Mouse (Mus musculus) MEL (cell line): ENCODE measurements around the gene Gm4131. TPM values are rescaled to one million over a fixed set of nuclear protein-coding genes. Genes with fewer than 3 reads are reported as not detected.

Source experiments
- DNase-seq: peaks from one replicate; pipeline ENCODE4 v3.0.0; 2011; ENCODE audit warnings: low read depth, low spot score
- H3K27ac ChIP-seq: 2 replicates; pipeline ENCODE4 v1.5.1; 2012; ENCODE audit warnings: low read depth, mild to moderate bottlenecking, control low read depth, low read length, moderate library complexity; ENCODE audit not compliant: control insufficient read depth
- H3K27me3 ChIP-seq, 2 experiments: fragments of 150-350 bp in 1 of 2; sonication (generic) in 1 of 2; 2 replicates each; pipeline ENCODE4 v1.6.1; 2012; ENCODE audit warnings: low read length in 2 of 2, mild to moderate bottlenecking in 2 of 2, improper control_type of control experiment in 1 of 2, moderate library complexity in 1 of 2; ENCODE audit not compliant: insufficient read depth in 2 of 2, control insufficient read depth in 1 of 2
- H3K36me3 ChIP-seq, 2 experiments: 2 replicates each; pipeline ENCODE4 v1.6.1; 2012 to 2014; ENCODE audit warnings: low read length in 2 of 2, improper control_type of control experiment in 1 of 2, inconsistent platforms in 1 of 2, mild to moderate bottlenecking in 1 of 2; ENCODE audit not compliant: insufficient read depth in 2 of 2, control insufficient read depth in 1 of 2
- H3K4me1 ChIP-seq, 2 experiments: fragments of 150-350 bp in 1 of 2; sonication (generic) in 1 of 2; 2 replicates each; pipeline ENCODE4 v1.6.1; 2012; ENCODE audit warnings: low read length in 2 of 2, improper control_type of control experiment in 1 of 2, mild to moderate bottlenecking in 1 of 2; ENCODE audit not compliant: insufficient read depth in 2 of 2, control insufficient read depth in 1 of 2
- H3K4me3 ChIP-seq, 2 experiments: fragments of 150-350 bp in 1 of 2; sonication (generic) in 1 of 2; 2 replicates each; pipeline ENCODE4 v1.5.1; 2012; ENCODE audit warnings: low read depth in 2 of 2, low read length in 2 of 2, mild to moderate bottlenecking in 2 of 2, moderate library complexity in 2 of 2, control low read depth in 1 of 2, improper control_type of control experiment in 1 of 2; ENCODE audit not compliant: control insufficient read depth in 1 of 2, insufficient read depth in 1 of 2
- H3K79me2 ChIP-seq: 2 replicates; pipeline ENCODE4 v1.6.1; 2012; ENCODE audit warnings: mild to moderate bottlenecking, low read length, moderate library complexity; ENCODE audit not compliant: control insufficient read depth, poor library complexity, insufficient read depth
- H3K9ac ChIP-seq: 2 replicates; pipeline ENCODE4 v1.6.1; 2012; ENCODE audit warnings: low read depth, mild to moderate bottlenecking, control low read depth, low read length, moderate library complexity; ENCODE audit not compliant: control insufficient read depth, poor library complexity, severe bottlenecking
- H3K9me3 ChIP-seq: fragments of 150-350 bp; sonication (generic); replicated peaks from 2 replicates; pipeline ENCODE4 v1.6.1; 2012; ENCODE audit warnings: mild to moderate bottlenecking, low read length, improper control_type of control experiment, moderate library complexity; ENCODE audit not compliant: insufficient read depth
- CHD1 ChIP-seq: IDR thresholded peaks from 2 replicates; pipeline ENCODE4 v1.6.1; 2012; ENCODE audit warnings: low read depth, mild to moderate bottlenecking, inconsistent platforms, low read length, improper control_type of control experiment
- CHD2 ChIP-seq: IDR thresholded peaks from 2 replicates; pipeline ENCODE4 v1.6.1; 2011; ENCODE audit warnings: low read length, improper control_type of control experiment
- CTCF ChIP-seq, 3 experiments: IDR thresholded peaks in 2 of 3; conservative IDR thresholded peaks in 1 of 3; 2 replicates each; pipeline ENCODE4 v1.5.1; 2011 to 2012; ENCODE audit warnings: low read length in 3 of 3, low read depth in 2 of 3, mild to moderate bottlenecking in 2 of 3, improper control_type of control experiment in 1 of 3, inconsistent platforms in 1 of 3, mixed read lengths in 1 of 3, moderate library complexity in 1 of 3; ENCODE audit not compliant: control insufficient read depth in 1 of 3, insufficient read depth in 1 of 3, poor library complexity in 1 of 3, severe bottlenecking in 1 of 3
- E2F4 ChIP-seq: IDR thresholded peaks from 2 replicates; pipeline ENCODE4 v1.6.1; 2011; ENCODE audit warnings: low read depth, low read length, improper control_type of control experiment, borderline replicate concordance
- EP300 ChIP-seq, 2 experiments: IDR thresholded peaks; 2 replicates each; pipeline ENCODE4 v1.6.1; 2011; ENCODE audit warnings: improper control_type of control experiment in 2 of 2, low read length in 2 of 2, low read depth in 1 of 2, mild to moderate bottlenecking in 1 of 2
- ETS1 ChIP-seq: IDR thresholded peaks from 2 replicates; pipeline ENCODE4 v1.6.1; 2012; ENCODE audit warnings: low read depth, mild to moderate bottlenecking, inconsistent platforms, low read length, improper control_type of control experiment, moderate library complexity
- GABPA ChIP-seq: IDR thresholded peaks from 2 replicates; pipeline ENCODE4 v1.6.1; 2012; ENCODE audit warnings: low read depth, mild to moderate bottlenecking, inconsistent platforms, low read length, improper control_type of control experiment, moderate library complexity
- KAT2A ChIP-seq: conservative IDR thresholded peaks from 2 replicates; pipeline ENCODE4 v1.6.1; 2012; ENCODE audit warnings: low read depth, low read length, improper control_type of control experiment, inconsistent platforms
- MXI1 ChIP-seq: IDR thresholded peaks from 2 replicates; pipeline ENCODE4 v1.6.1; 2011; ENCODE audit warnings: mild to moderate bottlenecking, low read depth, low read length, improper control_type of control experiment
- NRF1 ChIP-seq: IDR thresholded peaks from 2 replicates; pipeline ENCODE4 v1.6.1; 2014; ENCODE audit warnings: low read depth, mild to moderate bottlenecking, inconsistent platforms, low read length, improper control_type of control experiment, moderate library complexity; ENCODE audit not compliant: poor library complexity, insufficient read depth, severe bottlenecking
- POLR2A ChIP-seq, 2 experiments: IDR thresholded peaks; 2 replicates each; pipeline ENCODE4 v1.6.1; 2011 to 2012; ENCODE audit warnings: low read length in 2 of 2, mild to moderate bottlenecking in 2 of 2, control low read depth in 1 of 2, improper control_type of control experiment in 1 of 2, low read depth in 1 of 2, moderate library complexity in 1 of 2; ENCODE audit not compliant: control insufficient read depth in 1 of 2, insufficient read depth in 1 of 2, poor library complexity in 1 of 2
- POLR2AphosphoS2 ChIP-seq: IDR thresholded peaks from 2 replicates; pipeline ENCODE4 v1.6.1; 2011; ENCODE audit warnings: low read length, improper control_type of control experiment
- POLR2AphosphoS5 ChIP-seq: IDR thresholded peaks from 2 replicates; pipeline ENCODE4 v1.6.1; 2012; ENCODE audit warnings: low read depth, borderline replicate concordance, mild to moderate bottlenecking, inconsistent platforms, low read length, moderate library complexity, mixed read lengths
- RCOR1 ChIP-seq: IDR thresholded peaks from 2 replicates; pipeline ENCODE4 v1.6.1; 2012; ENCODE audit warnings: low read depth, mild to moderate bottlenecking, inconsistent platforms, low read length, improper control_type of control experiment
- SIN3A ChIP-seq: IDR thresholded peaks from 2 replicates; pipeline ENCODE4 v1.6.1; 2012; ENCODE audit warnings: low read length, improper control_type of control experiment, inconsistent platforms
- SMC3 ChIP-seq: IDR thresholded peaks from 2 replicates; pipeline ENCODE4 v1.6.1; 2011; ENCODE audit warnings: low read depth, low read length, improper control_type of control experiment
- TBP ChIP-seq: IDR thresholded peaks from 2 replicates; pipeline ENCODE4 v1.8.0; 2011; ENCODE audit warnings: low read depth, low read length, improper control_type of control experiment
- TCF12 ChIP-seq: IDR thresholded peaks from 2 replicates; pipeline ENCODE4 v1.6.1; 2014; ENCODE audit warnings: low read depth, mild to moderate bottlenecking, inconsistent platforms, low read length, improper control_type of control experiment, moderate library complexity
- USF1 ChIP-seq: IDR thresholded peaks from 2 replicates; pipeline ENCODE4 v1.6.1; 2014; ENCODE audit warnings: low read depth, mild to moderate bottlenecking, inconsistent platforms, low read length, improper control_type of control experiment, moderate library complexity
- ZC3H11A ChIP-seq: IDR thresholded peaks from 2 replicates; pipeline ENCODE4 v1.6.1; 2012; ENCODE audit warnings: low read depth, mild to moderate bottlenecking, inconsistent platforms, low read length, improper control_type of control experiment
- ZKSCAN1 ChIP-seq: IDR thresholded peaks from 2 replicates; pipeline ENCODE4 v1.6.1; 2012; ENCODE audit warnings: low read depth, mild to moderate bottlenecking, inconsistent platforms, low read length, improper control_type of control experiment, moderate library complexity
- ZMIZ1 ChIP-seq: IDR thresholded peaks from 2 replicates; pipeline ENCODE4 v1.6.1; 2012; ENCODE audit warnings: low read depth, mild to moderate bottlenecking, inconsistent platforms, low read length, improper control_type of control experiment, moderate library complexity
- polyA plus RNA-seq, 2 experiments: library from polyadenylated mRNA; stranded (reverse) in 1 of 2; unstranded in 1 of 2; fragments of >175 nt in 1 of 2; fragments of >200 nt in 1 of 2; gene quantifications; 2 replicates each; pipeline versions ENCODE4 v1.2.1 to v1.2.4; 2012; ENCODE audit warnings: low replicate concordance in 2 of 2, low read depth in 1 of 2; ENCODE audit not compliant: insufficient read length in 2 of 2, insufficient read depth in 1 of 2, missing spikeins in 1 of 2
- total RNA-seq: library from RNA; depleted of rRNA; stranded (reverse); fragments of 300-350 nt; gene quantifications from 2 replicates; pipeline ENCODE4 v1.2.3, GENCODE M21; 2012

Gm4131 gene
- total and polyA plus RNA-seq, 3 experiments = not detected

GRCm38 (mm10) chr14:62474481-62474880 is 92.2 kb downstream of the Gm4131 start:
- TF ChIP-seq CTCF (IDR thresholded peaks at IDR 0.05 in 2 of 3, conservative IDR thresholded peaks at IDR 0.05 in 1 of 3; ENCODE audit: control insufficient read depth in 1 of 3, insufficient read depth in 1 of 3, low read depth in 2 of 3, low read length in 3 of 3, poor library complexity in 1 of 3, severe bottlenecking in 1 of 3) (peak in 2 of 3 experiments; percentile 30 to 39; a peak in 5 of 6 replicates), USF1 (no peak), SMC3 (peak; percentile 25; the same call in 1 of the 2 replicates), POLR2AphosphoS2 (no peak)
- no peaks in the 10 kb centered on the region for H3K9me3 ChIP-seq
- no peaks in the 10 kb centered on the region for H3K4me1 ChIP-seq
- H3K36me3 ChIP-seq = no peaks in the 10 kb centered on the region
- H3K9ac ChIP-seq = no peak overlapping the region
- no peak for DNase-seq
- no peak overlapping the region for H3K27ac ChIP-seq
- H3K79me2 ChIP-seq = no peaks in the 10 kb centered on the region
- H3K27me3 ChIP-seq = peaks cover 0 to 3% of the 10 kb centered on the region in 2 experiments; a peak in 2 of 4 replicates
- no peak overlapping the region for H3K4me3 ChIP-seq

- no peaks in the 10 kb centered on the region for H3K9me3 ChIP-seq
- H3K27ac ChIP-seq = no peak overlapping the region
- no peak for DNase-seq
- no peak overlapping the region for H3K4me3 ChIP-seq
- H3K27me3 ChIP-seq = peaks cover 0 to 5% of the 10 kb centered on the region in 2 experiments; a peak in 2 of 4 replicates
- no peaks in the 10 kb centered on the region for H3K79me2 ChIP-seq
- no peak overlapping the region for H3K9ac ChIP-seq
- no peaks in the 10 kb centered on the region for H3K4me1 ChIP-seq
- TF ChIP-seq ETS1 = no peak
- TF ChIP-seq E2F4 = no peak
- TF ChIP-seq SIN3A = no peak
- no peak for TF ChIP-seq ZMIZ1
- no peak for TF ChIP-seq ZKSCAN1
- no peak for TF ChIP-seq KAT2A
- TF ChIP-seq ZC3H11A = no peak
- TF ChIP-seq POLR2AphosphoS2 = no peak
- TF ChIP-seq GABPA = no peak
- no peak for TF ChIP-seq POLR2A (IDR thresholded peaks at IDR 0.05; ENCODE audit: control insufficient read depth in 1 of 2, insufficient read depth in 1 of 2, low read depth in 1 of 2, low read length in 2 of 2, poor library complexity in 1 of 2)
- TF ChIP-seq, all 39 proteins: peak for 0
- H3K36me3 ChIP-seq = no peaks in the 10 kb centered on the region
These were observed 94.7 kb downstream of the Gm4131 start for GRCm38 (mm10) chr14:62472061-62472460.

GRCm38 (mm10) chr14:62468753-62469125 is 98.0 kb downstream of the Gm4131 start:
- no peaks in the 10 kb centered on the region for H3K79me2 ChIP-seq
- H3K27me3 ChIP-seq = peaks cover 0 to 5% of the 10 kb centered on the region in 2 experiments; a peak in 2 of 4 replicates
- no peak overlapping the region for H3K9ac ChIP-seq
- TF ChIP-seq E2F4 = no peak
- TF ChIP-seq POLR2AphosphoS2 = no peak
- TF ChIP-seq MXI1 = no peak
- TF ChIP-seq ZKSCAN1 = no peak
- TF ChIP-seq RCOR1 = no peak
- no peak for TF ChIP-seq TCF12
- TF ChIP-seq TBP = no peak
- TF ChIP-seq SMC3 = no peak
- TF ChIP-seq ZC3H11A = no peak
- TF ChIP-seq CHD1 = no peak
- no peak for TF ChIP-seq EP300 (IDR thresholded peaks at IDR 0.05; ENCODE audit: low read depth in 1 of 2, low read length in 2 of 2)
- no peak for TF ChIP-seq CHD2
- TF ChIP-seq SIN3A = no peak
- TF ChIP-seq USF1 = no peak
- no peak for TF ChIP-seq CTCF (IDR thresholded peaks at IDR 0.05 in 2 of 3, conservative IDR thresholded peaks at IDR 0.05 in 1 of 3; ENCODE audit: control insufficient read depth in 1 of 3, insufficient read depth in 1 of 3, low read depth in 2 of 3, low read length in 3 of 3, poor library complexity in 1 of 3, severe bottlenecking in 1 of 3)
- no peak for TF ChIP-seq NRF1
- no peak for TF ChIP-seq POLR2AphosphoS5
- TF ChIP-seq, all 39 proteins: peak for 0
- H3K4me1 ChIP-seq = no peaks in the 10 kb centered on the region
- no peak overlapping the region for H3K27ac ChIP-seq
- no peaks in the 10 kb centered on the region for H3K36me3 ChIP-seq
- no peak for DNase-seq
- no peaks in the 10 kb centered on the region for H3K9me3 ChIP-seq
- no peak overlapping the region for H3K4me3 ChIP-seq
